Mouse (Mus musculus): ENCODE data around the gene Rora.

DNA sequence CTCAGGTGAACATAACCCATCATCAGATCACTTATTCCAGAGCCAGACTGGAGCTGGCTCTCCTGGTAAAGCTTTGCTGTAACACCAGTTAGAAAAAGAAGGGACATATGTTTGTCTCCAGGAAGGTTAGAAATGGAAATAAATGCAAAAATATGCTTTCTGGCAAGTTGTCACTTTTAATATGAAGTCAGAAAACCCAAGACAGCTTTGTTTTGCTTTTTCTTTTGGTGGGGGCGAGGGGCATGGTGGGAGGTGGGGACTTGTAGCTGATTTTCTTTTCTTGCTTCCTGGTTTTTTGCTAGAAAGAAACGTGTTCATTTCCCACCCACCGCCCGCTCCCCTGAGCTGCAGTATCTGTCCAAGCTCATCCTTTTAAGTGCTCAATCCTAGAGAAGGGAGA lies 212.7 kb downstream of the Rora start:
- no peak for TF ChIP-seq CTCF (conservative IDR thresholded peaks at IDR 0.05; ENCODE audit: low read length)
- TF ChIP-seq NANOG (IDR thresholded peaks at IDR 0.05; ENCODE audit: borderline replicate concordance, low read length), result no peak
- TF ChIP-seq POU5F1 (IDR thresholded peaks at IDR 0.05; ENCODE audit: borderline replicate concordance, low read length), result no peak

Data from E14TG2a.4 (cell line).